Mouse (Mus musculus) limb, embryonic 13.5 days (tissue): ENCODE measurements around the gene Kcnh8. TPM values are rescaled to one million over a fixed set of nuclear protein-coding genes. Genes with fewer than 3 reads are reported as not detected.

Experiments used
- ATAC-seq: fragments of 200-750 bp; cut with Nextera tagmentation; 2 replicates; pipeline ENCODE4 v1.8.0; 2017; ENCODE audit warnings: low read depth, moderate number of reproducible peaks, moderate TSS enrichment; ENCODE audit not compliant: low FRiP score
- H3K27ac ChIP-seq: fragments of 300-500 bp; sonication (generic); 2 replicates; pipeline ENCODE4 v1.5.1; 2015; ENCODE audit warnings: inconsistent platforms, mild to moderate bottlenecking, moderate library complexity
- H3K27me3 ChIP-seq: fragments of 300-500 bp; sonication (generic); 2 replicates; pipeline ENCODE4 v1.6.1; 2015; ENCODE audit warnings: mild to moderate bottlenecking, inconsistent platforms
- H3K36me3 ChIP-seq: fragments of 300-500 bp; sonication (generic); 2 replicates; pipeline ENCODE4 v1.6.1; 2015; ENCODE audit warnings: inconsistent platforms, mild to moderate bottlenecking, moderate library complexity
- H3K4me1 ChIP-seq: fragments of 300-500 bp; sonication (generic); 2 replicates; pipeline ENCODE4 v1.6.1; 2015; ENCODE audit warnings: inconsistent platforms
- H3K4me2 ChIP-seq: fragments of 300-500 bp; sonication (generic); replicated peaks from 2 replicates; pipeline ENCODE4 v1.6.1; 2015; ENCODE audit warnings: inconsistent platforms, mild to moderate bottlenecking, moderate library complexity
- H3K4me3 ChIP-seq: fragments of 300-500 bp; sonication (generic); 2 replicates; pipeline ENCODE4 v1.5.1; 2015; ENCODE audit warnings: moderate library complexity, mild to moderate bottlenecking, inconsistent platforms
- H3K9ac ChIP-seq: fragments of 300-500 bp; sonication (generic); 2 replicates; pipeline ENCODE4 v1.6.1; 2015; ENCODE audit warnings: mild to moderate bottlenecking, inconsistent platforms
- H3K9me3 ChIP-seq: fragments of 300-500 bp; sonication (generic); 2 replicates; pipeline ENCODE4 v1.6.1; 2016; ENCODE audit warnings: inconsistent platforms
- WGBS: fragments of 180-500 bp; shearing (Covaris S2); methylation state at CpG from one replicate; pipeline ENCODE4 v1.1.7; 2015; 5-methylcytosine and 5-hydroxymethylcytosine counted together
- polyA plus RNA-seq: library from polyadenylated mRNA; unstranded; fragments of >200 nt; fragmentation: Nextera tagmentation; extraction: Ambion mirVana; gene quantifications from 2 replicates; pipeline ENCODE4 v1.2.1, GENCODE M21; 2015

Gene Kcnh8
- 0.03 TPM in 1 of 2 replicates, not detected in the other for polyA plus RNA-seq

DNA sequence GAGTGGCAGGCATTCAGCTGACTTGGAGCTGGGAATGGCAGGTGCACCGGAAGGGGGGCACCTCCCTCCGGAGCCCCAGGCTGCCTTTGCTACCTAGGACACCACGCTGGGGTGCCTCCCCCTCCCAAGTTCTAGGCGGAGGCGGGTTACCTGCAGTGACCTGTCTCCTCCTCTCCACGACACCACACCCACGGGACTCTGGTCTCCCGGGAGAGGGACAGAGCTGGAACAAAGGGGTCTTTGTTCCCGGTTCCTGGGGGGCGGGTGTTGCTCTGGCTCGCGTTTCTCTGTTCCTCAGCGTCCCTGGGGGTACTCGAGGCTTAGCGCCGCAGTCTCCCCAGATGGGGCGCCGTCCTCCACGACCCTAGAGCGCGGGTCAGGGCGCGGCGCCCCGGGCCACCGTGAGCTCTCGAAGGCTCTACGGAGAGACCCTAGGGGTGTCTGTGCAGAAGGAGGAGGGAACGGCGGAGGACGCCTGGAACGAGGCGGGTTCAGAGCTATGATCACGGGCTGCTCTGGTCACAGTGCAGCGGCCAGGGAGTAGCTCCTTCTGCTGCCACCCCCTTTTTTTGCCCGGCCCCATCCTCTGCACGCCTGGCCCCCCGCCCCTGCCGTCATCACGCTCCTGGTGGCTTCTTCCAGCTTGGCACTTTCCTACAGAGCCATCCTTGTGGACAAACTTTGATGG is at the start of gene Kcnh8:
TSS of gene Kcnh8 (plus strand) at position 617 of the 688 bp plus-strand sequence.
- H3K4me1 ChIP-seq: peaks cover 14% of the 10 kb centered on the region; the same call in 1 of the 2 replicates
- no peak for ATAC-seq
- no peak within 1 kb of the TSS for H3K9ac ChIP-seq
- no peaks in the 10 kb centered on the region for H3K36me3 ChIP-seq
- H3K9me3 ChIP-seq: no peaks in the 10 kb centered on the region
- 1% methylated on average over 40 of the region's 40 CpGs for WGBS
- no peak within 1 kb of the TSS; the same call in 1 of the 2 replicates for H3K4me3 ChIP-seq
- peaks cover 51% of the 10 kb centered on the region for H3K27me3 ChIP-seq
- no peak within 1 kb of the TSS for H3K27ac ChIP-seq
- peak within 1 kb of the TSS; percentile 58 for H3K4me2 ChIP-seq

DNA sequence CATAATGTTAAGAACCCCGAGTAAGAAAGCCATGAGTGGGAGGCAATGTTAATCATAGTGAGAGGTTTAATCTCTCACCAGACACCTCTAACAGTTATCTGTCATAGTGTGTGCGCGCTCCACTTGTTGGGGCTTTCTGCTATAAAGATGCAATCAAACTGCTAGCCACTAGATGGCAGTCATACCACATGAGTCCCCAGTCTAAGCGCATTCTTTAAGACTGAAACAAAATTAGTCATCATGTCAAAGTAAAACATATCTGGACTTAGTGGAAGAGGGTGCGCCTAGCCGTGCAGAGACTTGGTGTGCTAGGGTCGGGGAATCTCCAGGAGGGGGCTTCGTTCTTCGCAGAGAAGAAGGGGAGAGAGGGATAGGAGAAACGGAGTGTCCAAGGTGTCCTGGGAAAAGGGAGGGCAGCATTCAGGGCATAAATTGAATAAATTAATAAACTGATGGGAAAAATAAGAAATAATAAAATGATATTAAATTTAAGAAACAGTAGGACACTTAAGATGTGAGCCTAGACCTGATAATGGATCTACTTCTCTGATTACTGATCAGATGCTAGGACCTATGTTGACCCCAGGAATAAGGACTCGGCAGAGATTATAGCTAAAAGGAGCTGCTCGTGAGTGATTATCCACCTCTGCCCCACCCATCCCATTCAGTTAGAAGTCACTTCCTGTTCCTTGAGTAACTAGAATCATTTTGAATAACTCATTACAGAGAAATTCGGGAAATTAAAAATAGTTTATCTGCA is 42.4 kb upstream of the Kcnh8 start:
- no peak overlapping the region for H3K9ac ChIP-seq
- WGBS: 33% methylated on average over 13 of the region's 13 CpGs
- no peaks in the 10 kb centered on the region for H3K27me3 ChIP-seq
- no peaks in the 10 kb centered on the region for H3K9me3 ChIP-seq
- no peaks in the 10 kb centered on the region for H3K36me3 ChIP-seq
- ATAC-seq: peak; percentile 64
- H3K27ac ChIP-seq: no peak overlapping the region
- no peak overlapping the region for H3K4me3 ChIP-seq
- H3K4me2 ChIP-seq: no peak overlapping the region
- H3K4me1 ChIP-seq: no peaks in the 10 kb centered on the region

DNA sequence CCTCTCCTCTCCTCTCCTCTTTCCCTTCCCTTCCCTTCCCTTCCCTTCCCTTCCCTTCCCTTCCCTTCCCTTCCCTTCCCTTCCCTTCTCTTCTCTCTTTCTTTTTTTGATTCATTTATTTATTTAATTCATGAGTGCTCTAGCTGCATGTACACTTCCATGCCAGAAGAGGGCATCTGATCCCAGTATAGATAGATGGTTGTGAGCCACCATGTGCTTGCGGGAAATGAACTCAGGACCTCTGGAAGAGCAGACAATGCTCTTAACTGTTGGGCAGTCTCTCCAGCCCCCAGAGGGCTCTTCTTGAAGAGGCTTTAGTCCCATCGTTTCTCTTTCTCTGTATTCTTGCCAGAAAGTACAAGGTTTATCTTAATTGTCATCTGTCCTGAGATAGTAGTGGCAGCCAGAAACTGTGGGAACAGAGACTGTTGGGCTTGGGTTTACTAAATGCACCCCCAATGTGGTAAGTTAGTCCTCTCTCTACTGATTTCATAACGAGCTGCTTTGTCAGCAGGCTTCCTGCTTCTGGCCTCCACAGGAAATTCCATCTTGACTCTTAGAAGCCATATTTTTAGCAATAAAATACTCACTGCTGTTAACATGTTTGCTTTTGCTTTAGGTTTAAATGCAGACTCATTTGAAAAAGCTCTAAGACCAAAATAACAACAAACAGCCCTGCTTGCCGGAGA is 36.9 kb upstream of the Kcnh8 start:
- 52% methylated on average over 4 of the region's 4 CpGs for WGBS
- Histone ChIP-seq H3K27me3 (no peaks in the 10 kb centered on the region), H3K4me2 (no peak overlapping the region), H3K36me3 (no peaks in the 10 kb centered on the region), H3K27ac (no peak overlapping the region), H3K4me3 (no peak overlapping the region), H3K4me1 (no peaks in the 10 kb centered on the region), H3K9ac (no peak overlapping the region), H3K9me3 (no peaks in the 10 kb centered on the region)
- no peak for ATAC-seq

DNA sequence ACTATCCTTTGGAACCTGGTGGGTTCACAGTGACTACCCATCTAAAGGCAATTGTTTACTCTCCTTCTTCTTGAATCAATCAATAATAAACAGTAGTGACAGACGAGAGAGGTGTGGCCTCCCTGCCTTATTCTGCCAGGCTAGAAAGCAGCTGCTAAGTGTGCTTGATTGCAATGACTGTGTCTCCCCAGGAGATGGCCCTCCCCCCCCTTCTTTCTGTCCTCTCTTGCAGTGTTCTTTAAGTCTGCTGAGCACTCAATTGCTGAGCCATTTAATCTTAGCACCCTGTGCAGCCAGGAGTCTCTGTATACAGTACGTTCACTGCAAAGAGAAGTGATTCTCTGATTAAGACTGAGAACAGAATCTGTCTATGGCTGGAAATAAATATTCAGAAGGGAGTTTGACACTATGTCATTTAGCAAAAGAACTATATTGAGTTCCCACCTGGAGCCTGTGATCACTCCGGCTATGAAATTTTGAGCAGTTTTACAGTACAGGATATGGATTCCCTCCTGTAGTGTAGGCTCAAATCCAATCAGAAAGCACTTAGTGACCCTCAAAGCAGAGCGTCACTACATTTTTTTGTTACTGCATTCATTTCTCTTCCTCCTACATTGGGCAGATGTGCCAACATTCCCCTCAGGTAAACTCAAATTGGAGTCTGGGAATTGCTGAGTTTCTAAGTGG is 32.8 kb upstream of the Kcnh8 start:
- Histone ChIP-seq H3K36me3 (no peaks in the 10 kb centered on the region), H3K9me3 (no peaks in the 10 kb centered on the region), H3K4me2 (no peak overlapping the region), H3K4me3 (no peak overlapping the region), H3K9ac (no peak overlapping the region), H3K27me3 (no peaks in the 10 kb centered on the region), H3K4me1 (no peaks in the 10 kb centered on the region), H3K27ac (no peak overlapping the region)
- WGBS: 72% methylated on average over 4 of the region's 4 CpGs
- ATAC-seq: no peak

GRCm38 (mm10) chr17:52572229-52572628 is 30.3 kb upstream of the Kcnh8 start:
- WGBS: 84% methylated on average over 4 of the region's 4 CpGs
- H3K27me3 ChIP-seq: no peaks in the 10 kb centered on the region
- no peak overlapping the region for H3K9ac ChIP-seq
- H3K4me3 ChIP-seq: no peak overlapping the region
- ATAC-seq: no peak
- no peaks in the 10 kb centered on the region for H3K9me3 ChIP-seq
- no peak overlapping the region for H3K27ac ChIP-seq
- H3K4me1 ChIP-seq: no peaks in the 10 kb centered on the region
- no peaks in the 10 kb centered on the region for H3K36me3 ChIP-seq
- H3K4me2 ChIP-seq: no peak overlapping the region

- Histone ChIP-seq H3K36me3 (no peaks in the 10 kb centered on the region), H3K9me3 (no peaks in the 10 kb centered on the region), H3K27ac (no peak overlapping the region), H3K27me3 (no peaks in the 10 kb centered on the region), H3K4me1 (no peaks in the 10 kb centered on the region), H3K9ac (no peak overlapping the region), H3K4me2 (no peak overlapping the region), H3K4me3 (no peak overlapping the region)
- 80% methylated on average over 5 of the region's 5 CpGs for WGBS
- no peak for ATAC-seq
Measured at GRCm38 (mm10) chr17:52591503-52592194, 10.9 kb upstream of the Kcnh8 start.

DNA sequence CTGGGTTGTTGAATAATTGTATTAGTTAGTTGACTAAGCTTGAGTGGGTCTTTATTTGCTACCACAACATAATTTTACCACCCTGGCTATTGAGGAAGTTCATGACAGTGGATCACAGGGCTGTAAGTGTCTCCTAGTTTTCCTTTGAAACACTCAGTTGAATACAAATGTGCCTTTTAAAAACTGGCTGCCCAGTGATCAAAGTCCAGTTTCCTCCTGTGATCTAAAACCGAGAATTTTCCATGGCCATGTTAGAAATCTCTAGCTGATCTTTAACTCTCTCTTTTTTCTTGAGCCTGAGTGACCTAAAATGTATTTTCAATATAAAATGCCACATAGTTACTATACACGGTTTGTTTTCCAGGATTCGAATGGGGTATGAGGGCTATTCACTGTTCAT is 3.4 kb upstream of the Kcnh8 start:
- H3K27ac ChIP-seq: no peak overlapping the region
- H3K4me1 ChIP-seq: peaks cover 14% of the 10 kb centered on the region; the same call in 1 of the 2 replicates
- H3K4me3 ChIP-seq: no peak overlapping the region
- no peak overlapping the region for H3K4me2 ChIP-seq
- WGBS: 74% methylated on average over 3 of the region's 3 CpGs
- H3K9me3 ChIP-seq: no peaks in the 10 kb centered on the region
- H3K9ac ChIP-seq: no peak overlapping the region
- ATAC-seq: no peak
- peaks cover 49% of the 10 kb centered on the region for H3K27me3 ChIP-seq
- H3K36me3 ChIP-seq: no peaks in the 10 kb centered on the region

- H3K36me3 ChIP-seq: no peaks in the 10 kb centered on the region
- peak overlapping the region; percentile 58 for H3K4me2 ChIP-seq
- no peak overlapping the region for H3K27ac ChIP-seq
- H3K4me1 ChIP-seq: peaks cover 14% of the 10 kb centered on the region; the same call in 1 of the 2 replicates
- under 1% methylated on average over 22 of the region's 22 CpGs for WGBS
- H3K9me3 ChIP-seq: no peaks in the 10 kb centered on the region
- peaks cover 51% of the 10 kb centered on the region for H3K27me3 ChIP-seq
- ATAC-seq: no peak
- H3K9ac ChIP-seq: no peak overlapping the region
- H3K4me3 ChIP-seq: peak overlapping the region; percentile 34
Measured at GRCm38 (mm10) chr17:52600882-52601371, 1.6 kb upstream of the Kcnh8 start.

GRCm38 (mm10) chr17:52602781-52603170 is 267 bp downstream of the Kcnh8 start:
- Histone ChIP-seq H3K9me3 (no peaks in the 10 kb centered on the region), H3K27ac (no peak overlapping the region), H3K36me3 (no peaks in the 10 kb centered on the region), H3K9ac (no peak overlapping the region), H3K4me2 (no peak overlapping the region; the same call in 1 of the 2 replicates), H3K4me1 (peaks cover 14% of the 10 kb centered on the region; the same call in 1 of the 2 replicates), H3K4me3 (no peak overlapping the region), H3K27me3 (peaks cover 51% of the 10 kb centered on the region)
- no peak for ATAC-seq
- 5% methylated on average over 14 of the region's 14 CpGs for WGBS

- H3K27ac ChIP-seq: no peak overlapping the region
- WGBS: 6% methylated on average over 5 of the region's 5 CpGs
- no peaks in the 10 kb centered on the region for H3K36me3 ChIP-seq
- peaks cover 51% of the 10 kb centered on the region for H3K27me3 ChIP-seq
- H3K9ac ChIP-seq: no peak overlapping the region
- no peak overlapping the region for H3K4me3 ChIP-seq
- no peak for ATAC-seq
- H3K4me2 ChIP-seq: no peak overlapping the region
- no peaks in the 10 kb centered on the region for H3K9me3 ChIP-seq
- peaks cover 14% of the 10 kb centered on the region; the same call in 1 of the 2 replicates for H3K4me1 ChIP-seq
Measured at GRCm38 (mm10) chr17:52603411-52603810, 902 bp downstream of the Kcnh8 start.

DNA sequence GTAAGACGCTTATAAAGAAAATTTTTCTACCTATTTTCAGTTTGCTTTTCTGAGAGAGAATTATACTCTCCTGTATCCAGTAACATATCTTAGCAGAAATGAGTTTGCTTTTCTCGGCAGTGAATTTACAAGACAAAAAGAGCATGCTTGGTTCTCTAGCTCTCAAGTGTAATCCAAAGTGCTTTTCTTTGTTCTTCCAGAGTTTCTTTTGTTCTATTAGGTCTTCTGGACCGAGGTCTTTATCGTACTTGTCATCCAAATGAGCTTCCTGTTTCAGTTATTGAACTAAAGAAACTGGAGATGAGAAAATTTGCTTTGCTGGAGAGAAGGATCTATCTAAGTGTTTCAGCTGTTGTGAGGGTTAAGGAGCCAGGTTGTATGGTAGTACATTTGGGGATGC is 8.9 kb downstream of the Kcnh8 start:
- Histone ChIP-seq H3K9ac (no peak overlapping the region), H3K4me1 (no peaks in the 10 kb centered on the region), H3K4me3 (no peak overlapping the region), H3K27ac (no peak overlapping the region), H3K4me2 (no peak overlapping the region), H3K36me3 (no peaks in the 10 kb centered on the region), H3K27me3 (no peaks in the 10 kb centered on the region), H3K9me3 (no peaks in the 10 kb centered on the region)
- ATAC-seq: no peak
- WGBS: 74% methylated on average over 4 of the region's 4 CpGs
